Mouse (Mus musculus): ENCODE measurements around the gene Icam4.

DNA sequence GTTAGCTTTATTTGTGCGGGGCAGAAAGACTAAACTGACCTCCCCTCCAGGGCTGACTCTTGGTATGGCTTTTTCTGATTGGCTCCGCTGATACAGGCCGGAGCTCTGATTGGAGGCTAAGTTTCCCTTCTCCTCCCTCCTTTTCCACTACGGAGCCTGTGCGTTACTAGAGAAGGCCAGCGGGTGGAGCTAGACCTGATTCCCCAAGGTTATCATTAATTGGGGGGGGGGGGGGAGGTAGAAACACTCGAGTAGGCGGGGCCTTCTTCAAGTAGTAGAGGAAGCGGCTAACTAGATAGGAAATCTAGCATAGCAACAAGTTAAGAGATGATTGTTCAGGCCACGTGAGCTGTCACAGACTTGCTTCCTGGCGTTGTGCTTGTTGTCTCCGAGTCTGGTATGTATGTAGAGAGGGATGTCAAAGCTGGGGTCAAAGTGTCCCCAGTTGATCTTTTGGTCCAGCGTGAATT lies 1.6 kb downstream of the Icam4 start:
- TF ChIP-seq POLR2A (IDR thresholded peaks at IDR 0.05; ENCODE audit: low read depth, low read length) (no peak), CTCF (IDR thresholded peaks at IDR 0.05; ENCODE audit: extremely low read depth, insufficient read depth, insufficient read length, insufficient replicate concordance) (peak; percentile 51; the same call in 1 of the 2 replicates)

All from spleen, adult 2 months (tissue).